Mouse (Mus musculus): ENCODE data around the gene Ms4a6b. TPM values are rescaled to one million over a fixed set of nuclear protein-coding genes. Genes with fewer than 3 reads are reported as not detected.
"Not testable (repeated sequence)": the region's sequence is repeated elsewhere in the genome, so short reads cannot be mapped to it uniquely, and the experiment has no call there.

Ms4a6b gene
- total and polyA plus RNA-seq, 2 experiments from 2014 or later = 2.8 to 15.3 TPM

DNA sequence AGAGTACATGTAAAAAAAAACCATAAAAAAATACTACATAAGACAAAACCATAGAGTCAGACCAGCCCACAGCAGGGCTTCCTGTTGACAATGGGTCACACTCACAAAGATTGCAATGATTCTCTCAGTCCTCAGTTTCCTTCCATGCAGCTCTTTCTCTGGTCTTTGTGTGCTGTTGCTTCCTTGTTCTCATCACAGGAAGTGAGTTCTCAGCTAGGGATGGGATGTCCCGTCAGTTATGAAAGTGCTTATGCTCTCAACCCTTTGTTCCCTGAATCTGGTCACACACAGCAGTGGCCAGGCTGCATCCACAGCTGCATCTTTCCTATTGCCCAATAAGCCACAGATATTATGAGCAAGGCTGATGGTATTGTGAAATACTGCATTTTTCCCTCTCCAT lies 2.9 kb upstream of the Ms4a6b start:
- H3K9me3 ChIP-seq (replicated peaks; ENCODE audit: control insufficient read depth, low read length) = no peaks in the 10 kb centered on the region
- no peak overlapping the region for H3K4me2 ChIP-seq (ENCODE audit: low read depth, low read length)
- DNase-seq (ENCODE audit: low spot score) (no peak), ATAC-seq (ENCODE audit: insufficient read depth, low read depth) (no peak)
- H3K9ac ChIP-seq (replicated peaks; ENCODE audit: low read depth, low read length) = no peak overlapping the region
- H3K4me3 ChIP-seq (ENCODE audit: low read depth, low read length) = no peak overlapping the region
- no peaks in the 10 kb centered on the region for H3K4me1 ChIP-seq (ENCODE audit: control insufficient read depth, insufficient read depth)
- TF ChIP-seq EP300 (IDR thresholded peaks at IDR 0.05; ENCODE audit: low read depth) (no peak), CTCF (IDR thresholded peaks at IDR 0.05; ENCODE audit: low read depth) (no peak)
- no peaks in the 10 kb centered on the region for H3K27me3 ChIP-seq (ENCODE audit: control insufficient read depth, insufficient read depth, low read length)
- 23% methylated on average over 1 of the region's 1 CpGs for whole genome bisulfite sequencing
- no peaks in the 10 kb centered on the region for H3K36me3 ChIP-seq (replicated peaks; ENCODE audit: control insufficient read depth, insufficient read depth, low read length)
- no peak overlapping the region for H3K27ac ChIP-seq (ENCODE audit: low read depth)

DNA sequence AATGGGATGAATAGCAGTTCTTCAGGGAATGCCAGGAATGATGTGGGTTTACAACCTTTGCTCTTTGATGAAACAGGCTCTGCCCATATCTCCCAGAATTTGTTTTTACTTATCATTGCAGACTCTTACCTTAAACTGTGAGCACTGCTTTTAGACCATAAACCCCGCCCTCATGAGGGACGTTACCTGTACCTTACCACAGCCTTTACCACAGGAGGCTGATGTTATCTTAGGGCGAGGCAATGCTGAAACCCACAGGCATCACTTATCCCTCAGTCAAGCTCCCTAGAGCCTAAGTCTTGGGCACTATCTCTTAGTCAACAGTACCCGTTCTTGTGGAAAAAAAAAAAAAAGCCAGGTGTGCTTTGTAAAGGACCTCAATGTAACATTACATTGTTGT lies 533 bp downstream of the Ms4a6b start:
- no peak overlapping the region for H3K27ac ChIP-seq (ENCODE audit: low read depth)
- DNase-seq (ENCODE audit: low spot score) (no peak), ATAC-seq (ENCODE audit: insufficient read depth, low read depth) (no peak)
- 44% methylated on average over 4 of the region's 4 CpGs for WGBS
- H3K9me3 ChIP-seq (replicated peaks; ENCODE audit: control insufficient read depth, low read length) = no peaks in the 10 kb centered on the region
- H3K9ac ChIP-seq (replicated peaks; ENCODE audit: low read depth, low read length) = no peak overlapping the region
- TF ChIP-seq CTCF (IDR thresholded peaks at IDR 0.05; ENCODE audit: low read depth) (no peak), EP300 (IDR thresholded peaks at IDR 0.05; ENCODE audit: low read depth) (no peak)
- no peak overlapping the region for H3K4me3 ChIP-seq (ENCODE audit: low read depth, low read length)
- H3K27me3 ChIP-seq (ENCODE audit: control insufficient read depth, insufficient read depth, low read length) = no peaks in the 10 kb centered on the region
- H3K36me3 ChIP-seq (replicated peaks; ENCODE audit: control insufficient read depth, insufficient read depth, low read length) = no peaks in the 10 kb centered on the region
- no peaks in the 10 kb centered on the region for H3K4me1 ChIP-seq (ENCODE audit: control insufficient read depth, insufficient read depth)
- H3K4me2 ChIP-seq (ENCODE audit: low read depth, low read length) = no peak overlapping the region

DNA sequence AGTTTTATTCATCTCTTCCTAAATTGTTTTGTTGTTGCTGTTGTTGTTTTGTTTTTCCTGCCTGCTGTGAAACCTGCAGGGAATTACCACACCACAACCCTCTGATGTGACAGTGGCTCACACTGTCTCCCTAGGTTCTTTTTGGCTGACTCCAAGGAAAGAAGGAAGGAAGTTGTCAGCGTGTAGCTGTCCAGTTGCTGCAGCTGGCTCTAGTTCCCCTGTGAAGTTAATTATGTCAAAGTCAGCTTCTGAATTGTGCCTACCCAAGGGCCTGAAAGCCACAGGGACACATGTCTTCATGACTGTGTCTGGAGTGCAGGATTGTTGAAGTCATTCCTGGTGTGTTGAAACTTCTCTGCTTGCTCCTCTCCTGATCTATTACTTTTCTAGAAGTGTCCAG lies 1.1 kb downstream of the Ms4a6b start:
- not testable (repeated sequence) for H3K4me3 ChIP-seq (ENCODE audit: low read depth, low read length); H3K27ac ChIP-seq (ENCODE audit: low read depth); H3K36me3 ChIP-seq (replicated peaks; ENCODE audit: control insufficient read depth, insufficient read depth, low read length); H3K4me2 ChIP-seq (ENCODE audit: low read depth, low read length); ATAC-seq (ENCODE audit: insufficient read depth, low read depth); H3K4me1 ChIP-seq (ENCODE audit: control insufficient read depth, insufficient read depth); H3K9ac ChIP-seq (replicated peaks; ENCODE audit: low read depth, low read length); H3K9me3 ChIP-seq (replicated peaks; ENCODE audit: control insufficient read depth, low read length); H3K27me3 ChIP-seq (ENCODE audit: control insufficient read depth, insufficient read depth, low read length); DNase-seq (ENCODE audit: low spot score)
- WGBS = 15% methylated on average over 1 of the region's 1 CpGs

DNA sequence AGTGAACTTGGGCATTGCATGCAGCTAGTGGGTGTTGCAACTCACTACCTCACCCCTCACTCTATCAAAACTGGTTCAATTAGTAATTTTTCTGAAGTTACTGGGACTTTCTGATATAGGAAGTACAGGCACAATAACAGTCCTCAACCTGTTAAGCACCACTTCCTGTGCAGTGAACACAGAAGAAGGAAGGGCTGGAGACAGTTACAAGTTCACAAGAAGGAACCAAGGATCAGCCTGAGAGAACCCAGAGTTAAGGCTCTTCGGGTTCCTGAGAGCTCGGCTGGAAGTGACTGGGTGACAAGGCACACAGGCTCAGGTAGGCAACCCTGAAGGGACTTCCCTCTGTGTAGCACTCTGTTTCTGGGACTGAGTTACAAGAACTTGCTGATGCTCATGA lies 2.0 kb downstream of the Ms4a6b start:
- not testable (repeated sequence) for H3K4me3 ChIP-seq (ENCODE audit: low read depth, low read length); H3K27me3 ChIP-seq (ENCODE audit: control insufficient read depth, insufficient read depth, low read length); H3K27ac ChIP-seq (ENCODE audit: low read depth); H3K9me3 ChIP-seq (replicated peaks; ENCODE audit: control insufficient read depth, low read length); ATAC-seq (ENCODE audit: insufficient read depth, low read depth); H3K4me2 ChIP-seq (ENCODE audit: low read depth, low read length); H3K9ac ChIP-seq (replicated peaks; ENCODE audit: low read depth, low read length); H3K36me3 ChIP-seq (replicated peaks; ENCODE audit: control insufficient read depth, insufficient read depth, low read length); H3K4me1 ChIP-seq (ENCODE audit: control insufficient read depth, insufficient read depth); DNase-seq (ENCODE audit: low spot score)
- 72% methylated on average over 2 of the region's 2 CpGs for WGBS

DNA sequence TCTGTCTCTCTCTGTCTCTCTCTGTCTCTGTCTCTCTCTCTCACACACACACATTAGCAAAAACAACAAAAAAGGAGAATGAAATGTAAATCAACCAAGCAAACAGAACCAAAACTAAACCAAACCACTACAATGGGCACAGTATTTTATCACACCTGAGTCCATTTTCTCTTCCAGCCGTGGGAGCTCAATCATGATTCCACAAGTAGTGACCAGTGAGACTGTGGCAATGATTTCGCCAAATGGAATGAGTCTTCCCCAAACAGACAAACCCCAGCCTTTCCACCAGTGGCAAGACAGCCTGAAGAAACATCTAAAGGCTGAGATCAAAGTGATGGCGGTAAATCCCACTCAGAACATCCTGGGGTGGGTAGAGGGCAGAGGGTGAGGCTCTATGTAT lies 3.8 kb downstream of the Ms4a6b start:
- Histone ChIP-seq H3K36me3 (replicated peaks; ENCODE audit: control insufficient read depth, insufficient read depth, low read length) (no peaks in the 10 kb centered on the region), H3K9ac (replicated peaks; ENCODE audit: low read depth, low read length) (no peak overlapping the region), H3K4me1 (ENCODE audit: control insufficient read depth, insufficient read depth) (no peaks in the 10 kb centered on the region), H3K4me3 (ENCODE audit: low read depth, low read length) (no peak overlapping the region), H3K27me3 (ENCODE audit: control insufficient read depth, insufficient read depth, low read length) (no peaks in the 10 kb centered on the region), H3K4me2 (ENCODE audit: low read depth, low read length) (no peak overlapping the region), H3K9me3 (replicated peaks; ENCODE audit: control insufficient read depth, low read length) (no peaks in the 10 kb centered on the region), H3K27ac (ENCODE audit: low read depth) (no peak overlapping the region)
- WGBS = 75% methylated on average over 3 of the region's 3 CpGs
- TF ChIP-seq CTCF (IDR thresholded peaks at IDR 0.05; ENCODE audit: low read depth) = no peak
- TF ChIP-seq EP300 (IDR thresholded peaks at IDR 0.05; ENCODE audit: low read depth) = no peak
- ATAC-seq (ENCODE audit: insufficient read depth, low read depth) (no peak), DNase-seq (ENCODE audit: low spot score) (no peak)

DNA sequence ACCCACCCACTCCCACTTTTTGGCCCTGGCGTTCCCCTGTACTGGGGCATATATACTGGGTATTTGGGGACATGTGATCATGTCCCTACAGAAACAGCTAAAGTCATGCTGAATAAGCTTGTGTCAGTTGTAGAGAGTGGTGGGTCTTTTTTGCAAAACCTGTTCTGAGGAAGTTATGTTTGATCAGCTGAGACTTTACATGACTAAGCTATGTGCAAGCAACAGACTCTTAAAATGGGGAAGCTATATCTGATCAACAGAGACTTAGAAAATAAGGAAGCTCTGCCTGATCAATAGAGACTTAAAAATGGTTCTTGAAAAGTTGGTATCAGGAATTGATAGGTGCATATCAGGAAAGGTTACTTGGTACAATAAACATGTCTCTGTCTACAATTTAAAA lies 17.1 kb downstream of the Ms4a6b start:
- ATAC-seq (ENCODE audit: insufficient read depth, low read depth) = no peak
- Histone ChIP-seq H3K9me3 (replicated peaks; ENCODE audit: control insufficient read depth, low read length) (no peaks in the 10 kb centered on the region), H3K36me3 (replicated peaks; ENCODE audit: control insufficient read depth, insufficient read depth, low read length) (no peaks in the 10 kb centered on the region), H3K27me3 (ENCODE audit: control insufficient read depth, insufficient read depth, low read length) (no peaks in the 10 kb centered on the region), H3K27ac (ENCODE audit: low read depth) (no peak overlapping the region), H3K4me3 (ENCODE audit: low read depth, low read length) (no peak overlapping the region), H3K4me2 (ENCODE audit: low read depth, low read length) (no peak overlapping the region), H3K9ac (replicated peaks; ENCODE audit: low read depth, low read length) (no peak overlapping the region), H3K4me1 (ENCODE audit: control insufficient read depth, insufficient read depth) (no peaks in the 10 kb centered on the region)
- 83% methylated on average over 1 of the region's 1 CpGs for WGBS
- DNase-seq (ENCODE audit: low spot score) = no peak
- no peak for TF ChIP-seq EP300 (IDR thresholded peaks at IDR 0.05; ENCODE audit: low read depth)
- no peak for TF ChIP-seq CTCF (IDR thresholded peaks at IDR 0.05; ENCODE audit: low read depth)

All from heart, postnatal 0 days (tissue).